Mouse (Mus musculus) MEL (cell line): Measurements from ENCODE around the gene Tjp2.

Experiments
- BHLHE40 ChIP-seq: IDR thresholded peaks from 2 replicates; pipeline ENCODE4 v1.6.1; 2012; ENCODE audit warnings: low read depth, mild to moderate bottlenecking, inconsistent platforms, low read length, improper control_type of control experiment, borderline replicate concordance
- CHD2 ChIP-seq: IDR thresholded peaks from 2 replicates; pipeline ENCODE4 v1.6.1; 2011; ENCODE audit warnings: low read length, improper control_type of control experiment
- CTCF ChIP-seq, 3 experiments: IDR thresholded peaks in 2 of 3; conservative IDR thresholded peaks in 1 of 3; 2 replicates each; pipeline ENCODE4 v1.5.1; 2011 to 2012; ENCODE audit warnings: low read length in 3 of 3, low read depth in 2 of 3, mild to moderate bottlenecking in 2 of 3, improper control_type of control experiment in 1 of 3, inconsistent platforms in 1 of 3, mixed read lengths in 1 of 3, moderate library complexity in 1 of 3; ENCODE audit not compliant: control insufficient read depth in 1 of 3, insufficient read depth in 1 of 3, poor library complexity in 1 of 3, severe bottlenecking in 1 of 3
- ELF1 ChIP-seq: IDR thresholded peaks from 2 replicates; pipeline ENCODE4 v1.6.1; 2014; ENCODE audit warnings: low read depth, mild to moderate bottlenecking, inconsistent platforms, low read length, improper control_type of control experiment, moderate library complexity
- EP300 ChIP-seq, 2 experiments: IDR thresholded peaks; 2 replicates each; pipeline ENCODE4 v1.6.1; 2011; ENCODE audit warnings: improper control_type of control experiment in 2 of 2, low read length in 2 of 2, low read depth in 1 of 2, mild to moderate bottlenecking in 1 of 2
- HCFC1 ChIP-seq: IDR thresholded peaks from 2 replicates; pipeline ENCODE4 v1.6.1; 2012; ENCODE audit warnings: low read depth, mild to moderate bottlenecking, inconsistent platforms, low read length, improper control_type of control experiment, moderate library complexity
- MAFK ChIP-seq: IDR thresholded peaks from 2 replicates; pipeline ENCODE4 v1.6.1; 2011; ENCODE audit warnings: low read depth, mild to moderate bottlenecking, low read length, improper control_type of control experiment, borderline replicate concordance
- POLR2A ChIP-seq, 2 experiments: IDR thresholded peaks; 2 replicates each; pipeline ENCODE4 v1.6.1; 2011 to 2012; ENCODE audit warnings: low read length in 2 of 2, mild to moderate bottlenecking in 2 of 2, control low read depth in 1 of 2, improper control_type of control experiment in 1 of 2, low read depth in 1 of 2, moderate library complexity in 1 of 2; ENCODE audit not compliant: control insufficient read depth in 1 of 2, insufficient read depth in 1 of 2, poor library complexity in 1 of 2
- POLR2AphosphoS2 ChIP-seq: IDR thresholded peaks from 2 replicates; pipeline ENCODE4 v1.6.1; 2011; ENCODE audit warnings: low read length, improper control_type of control experiment
- UBTF ChIP-seq: IDR thresholded peaks from 2 replicates; pipeline ENCODE4 v1.6.1; 2012; ENCODE audit warnings: low read depth, mild to moderate bottlenecking, inconsistent platforms, low read length, improper control_type of control experiment, moderate library complexity, borderline replicate concordance; ENCODE audit not compliant: insufficient read depth
- ZKSCAN1 ChIP-seq: IDR thresholded peaks from 2 replicates; pipeline ENCODE4 v1.6.1; 2012; ENCODE audit warnings: low read depth, mild to moderate bottlenecking, inconsistent platforms, low read length, improper control_type of control experiment, moderate library complexity

DNA sequence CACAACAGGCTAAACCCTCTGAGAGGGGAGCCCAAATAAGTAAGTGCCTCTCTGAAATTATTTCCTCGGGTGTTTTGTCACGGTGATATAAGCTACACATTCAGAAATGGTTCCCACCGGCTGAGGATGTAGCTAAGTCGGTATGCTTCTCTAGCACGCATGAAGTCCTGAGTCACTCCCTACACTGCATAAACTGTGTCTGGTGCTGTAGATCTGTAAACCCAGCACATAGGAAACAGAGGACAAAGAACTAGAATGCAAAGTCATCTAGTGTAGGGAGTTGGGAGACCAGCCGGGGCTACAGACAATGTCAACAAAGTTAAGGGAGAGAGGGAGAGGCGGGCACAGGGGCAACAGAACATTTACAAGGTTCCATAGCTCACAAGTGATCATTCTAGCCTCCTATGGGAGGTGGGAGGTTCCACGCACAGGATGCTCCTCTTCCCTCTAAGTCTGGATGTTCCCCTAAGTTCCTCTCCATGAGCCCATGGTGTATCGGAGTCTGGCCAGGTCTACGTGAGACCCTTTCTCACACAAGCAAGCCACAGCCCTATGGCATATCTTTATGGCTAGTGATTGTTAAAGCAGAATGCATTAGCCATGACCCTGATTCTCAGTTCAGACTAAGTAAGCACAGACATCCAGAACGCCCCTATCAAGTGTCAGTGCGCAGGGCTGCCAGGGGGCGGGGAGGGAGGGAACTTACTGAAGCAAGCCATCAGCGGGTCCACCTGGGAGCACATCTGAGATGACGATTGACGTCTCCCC is 90.5 kb downstream of the Tjp2 start:
- TF ChIP-seq BHLHE40, result no peak
- TF ChIP-seq CTCF (IDR thresholded peaks at IDR 0.05 in 2 of 3, conservative IDR thresholded peaks at IDR 0.05 in 1 of 3; ENCODE audit: control insufficient read depth in 1 of 3, insufficient read depth in 1 of 3, low read depth in 2 of 3, low read length in 3 of 3, poor library complexity in 1 of 3, severe bottlenecking in 1 of 3), result no peak
- TF ChIP-seq MAFK, result no peak
- no peak for TF ChIP-seq UBTF
- TF ChIP-seq POLR2A (IDR thresholded peaks at IDR 0.05; ENCODE audit: control insufficient read depth in 1 of 2, insufficient read depth in 1 of 2, low read depth in 1 of 2, low read length in 2 of 2, poor library complexity in 1 of 2), result no peak
- no peak for TF ChIP-seq EP300 (IDR thresholded peaks at IDR 0.05; ENCODE audit: low read depth in 1 of 2, low read length in 2 of 2)
- no peak for TF ChIP-seq ELF1
- no peak for TF ChIP-seq POLR2AphosphoS2
- no peak for TF ChIP-seq HCFC1
- no peak for TF ChIP-seq ZKSCAN1
- no peak for TF ChIP-seq CHD2
